Mouse (Mus musculus): ENCODE results near the gene Iqgap2. TPM values are rescaled to one million over a fixed set of nuclear protein-coding genes. Genes with fewer than 3 reads are reported as not detected.
A peak's percentile ranks its signal among the peaks of the same experiment; 100 is the strongest.

Gene Iqgap2
- total and polyA plus RNA-seq, 2 experiments from 2014 or later = 0.83 to 1.3 TPM

GRCm38 (mm10) chr13:95649941-95650340 is 241.8 kb downstream of the Iqgap2 start:
- DNase-seq (ENCODE audit: low spot score) (no peak), ATAC-seq (ENCODE audit: insufficient read depth, low read depth) (no peak)
- TF ChIP-seq EP300 (IDR thresholded peaks at IDR 0.05; ENCODE audit: low read depth) (no peak), CTCF (IDR thresholded peaks at IDR 0.05; ENCODE audit: low read depth) (no peak)
- no peak overlapping the region for H3K9ac ChIP-seq (replicated peaks; ENCODE audit: low read depth, low read length)
- no peak overlapping the region for H3K4me3 ChIP-seq (ENCODE audit: low read depth, low read length)
- whole genome bisulfite sequencing = 85% methylated on average over 3 of the region's 3 CpGs
- no peak overlapping the region for H3K4me2 ChIP-seq (ENCODE audit: low read depth, low read length)
- no peak overlapping the region for H3K27ac ChIP-seq (ENCODE audit: low read depth)
- no peaks in the 10 kb centered on the region for H3K9me3 ChIP-seq (replicated peaks; ENCODE audit: control insufficient read depth, low read length)
- H3K36me3 ChIP-seq (replicated peaks; ENCODE audit: control insufficient read depth, insufficient read depth, low read length) = no peaks in the 10 kb centered on the region
- no peaks in the 10 kb centered on the region for H3K27me3 ChIP-seq (ENCODE audit: control insufficient read depth, insufficient read depth, low read length)
- 0 out of 2 replicates have a peak, but pooled peaks cover 3% of the 10 kb centered on the region for H3K4me1 ChIP-seq (ENCODE audit: control insufficient read depth, insufficient read depth)

- no peak overlapping the region for H3K4me2 ChIP-seq (ENCODE audit: low read depth, low read length)
- 50% methylated on average over 4 of the region's 4 CpGs for WGBS
- peak; percentile 22; the same call in 1 of the 2 replicates for ATAC-seq (ENCODE audit: insufficient read depth, low read depth)
- no peak overlapping the region for H3K4me3 ChIP-seq (ENCODE audit: low read depth, low read length)
- DNase-seq (ENCODE audit: low spot score) = no peak
- no peaks in the 10 kb centered on the region for H3K27me3 ChIP-seq (ENCODE audit: control insufficient read depth, insufficient read depth, low read length)
- H3K36me3 ChIP-seq (replicated peaks; ENCODE audit: control insufficient read depth, insufficient read depth, low read length) = no peaks in the 10 kb centered on the region
- H3K9me3 ChIP-seq (replicated peaks; ENCODE audit: control insufficient read depth, low read length) = no peaks in the 10 kb centered on the region
- TF ChIP-seq EP300 (IDR thresholded peaks at IDR 0.05; ENCODE audit: low read depth) (no peak), CTCF (IDR thresholded peaks at IDR 0.05; ENCODE audit: low read depth) (no peak)
- H3K4me1 ChIP-seq (ENCODE audit: control insufficient read depth, insufficient read depth) = peaks cover 9% of the 10 kb centered on the region; the same call in 1 of the 2 replicates
- peak overlapping the region; percentile 54 for H3K27ac ChIP-seq (ENCODE audit: low read depth)
- H3K9ac ChIP-seq (replicated peaks; ENCODE audit: low read depth, low read length) = no peak overlapping the region
Measured at GRCm38 (mm10) chr13:95647248-95647647, 244.5 kb downstream of the Iqgap2 start.

GRCm38 (mm10) chr13:95646687-95647111 is 245.0 kb downstream of the Iqgap2 start:
- peak; percentile 45 for DNase-seq (ENCODE audit: low spot score)
- H3K4me3 ChIP-seq (ENCODE audit: low read depth, low read length) = no peak overlapping the region
- WGBS = 46% methylated on average over 9 of the region's 9 CpGs
- H3K4me2 ChIP-seq (ENCODE audit: low read depth, low read length) = no peak overlapping the region
- ATAC-seq (ENCODE audit: insufficient read depth, low read depth) = peak; percentile 44; the same call in 1 of the 2 replicates
- TF ChIP-seq EP300 (IDR thresholded peaks at IDR 0.05; ENCODE audit: low read depth) (0 out of 2 replicates have a peak, but pooled peaks have one; percentile 15), CTCF (IDR thresholded peaks at IDR 0.05; ENCODE audit: low read depth) (no peak)
- H3K27me3 ChIP-seq (ENCODE audit: control insufficient read depth, insufficient read depth, low read length) = no peaks in the 10 kb centered on the region
- peaks cover 9% of the 10 kb centered on the region; the same call in 1 of the 2 replicates for H3K4me1 ChIP-seq (ENCODE audit: control insufficient read depth, insufficient read depth)
- H3K27ac ChIP-seq (ENCODE audit: low read depth) = peak overlapping the region; percentile 54
- no peaks in the 10 kb centered on the region for H3K36me3 ChIP-seq (replicated peaks; ENCODE audit: control insufficient read depth, insufficient read depth, low read length)
- H3K9ac ChIP-seq (replicated peaks; ENCODE audit: low read depth, low read length) = no peak overlapping the region
- H3K9me3 ChIP-seq (replicated peaks; ENCODE audit: control insufficient read depth, low read length) = no peaks in the 10 kb centered on the region

GRCm38 (mm10) chr13:95643740-95644139 is 248.0 kb downstream of the Iqgap2 start:
- no peaks in the 10 kb centered on the region for H3K36me3 ChIP-seq (replicated peaks; ENCODE audit: control insufficient read depth, insufficient read depth, low read length)
- H3K9me3 ChIP-seq (replicated peaks; ENCODE audit: control insufficient read depth, low read length) = no peaks in the 10 kb centered on the region
- H3K4me2 ChIP-seq (ENCODE audit: low read depth, low read length) = no peak overlapping the region
- WGBS = 25% methylated on average over 7 of the region's 7 CpGs
- H3K9ac ChIP-seq (replicated peaks; ENCODE audit: low read depth, low read length) = no peak overlapping the region
- no peak for TF ChIP-seq CTCF (IDR thresholded peaks at IDR 0.05; ENCODE audit: low read depth)
- TF ChIP-seq EP300 (IDR thresholded peaks at IDR 0.05; ENCODE audit: low read depth) = no peak
- H3K4me1 ChIP-seq (ENCODE audit: control insufficient read depth, insufficient read depth) = peaks cover 24% of the 10 kb centered on the region
- ATAC-seq (ENCODE audit: insufficient read depth, low read depth) (no peak), DNase-seq (ENCODE audit: low spot score) (no peak)
- no peak overlapping the region for H3K4me3 ChIP-seq (ENCODE audit: low read depth, low read length)
- H3K27ac ChIP-seq (ENCODE audit: low read depth) = no peak overlapping the region
- no peaks in the 10 kb centered on the region for H3K27me3 ChIP-seq (ENCODE audit: control insufficient read depth, insufficient read depth, low read length)

GRCm38 (mm10) chr13:95641061-95641986 is 250.4 kb downstream of the Iqgap2 start:
- H3K4me1 ChIP-seq (ENCODE audit: control insufficient read depth, insufficient read depth) = peaks cover 29% of the 10 kb centered on the region
- H3K9me3 ChIP-seq (replicated peaks; ENCODE audit: control insufficient read depth, low read length) = no peaks in the 10 kb centered on the region
- no peaks in the 10 kb centered on the region for H3K27me3 ChIP-seq (ENCODE audit: control insufficient read depth, insufficient read depth, low read length)
- TF ChIP-seq CTCF (IDR thresholded peaks at IDR 0.05; ENCODE audit: low read depth) (no peak), EP300 (IDR thresholded peaks at IDR 0.05; ENCODE audit: low read depth) (no peak)
- H3K27ac ChIP-seq (ENCODE audit: low read depth) = no peak overlapping the region
- WGBS = 82% methylated on average over 17 of the region's 17 CpGs
- ATAC-seq (ENCODE audit: insufficient read depth, low read depth) (no peak), DNase-seq (ENCODE audit: low spot score) (no peak)
- no peaks in the 10 kb centered on the region for H3K36me3 ChIP-seq (replicated peaks; ENCODE audit: control insufficient read depth, insufficient read depth, low read length)
- H3K9ac ChIP-seq (replicated peaks; ENCODE audit: low read depth, low read length) = no peak overlapping the region
- H3K4me3 ChIP-seq (ENCODE audit: low read depth, low read length) = no peak overlapping the region
- no peak overlapping the region for H3K4me2 ChIP-seq (ENCODE audit: low read depth, low read length)

Data from heart, postnatal 0 days (tissue).